Mouse (Mus musculus) kidney, adult 2 months (tissue): ENCODE measurements at regions not wholly inside any gene's neighbourhood (a gene's known extent, or its start where the extent isn't known, plus 50 kb on each side); places are given as distances from the start of the nearest gene placed in this dataset.

Experiments
- CTCF ChIP-seq: fragments of 200-500 bp; conservative IDR thresholded peaks from 2 replicates; pipeline ENCODE4 v1.5.1; 2011; ENCODE audit warnings: low read depth, mild to moderate bottlenecking, control low read depth, low read length, moderate library complexity, mixed read lengths; ENCODE audit not compliant: insufficient read depth, insufficient read length
- POLR2A ChIP-seq: fragments of 200-500 bp; IDR thresholded peaks from one replicate; pipeline ENCODE4 v1.6.1; 2011; ENCODE audit warnings: low read depth, low read length, control low read depth

DNA sequence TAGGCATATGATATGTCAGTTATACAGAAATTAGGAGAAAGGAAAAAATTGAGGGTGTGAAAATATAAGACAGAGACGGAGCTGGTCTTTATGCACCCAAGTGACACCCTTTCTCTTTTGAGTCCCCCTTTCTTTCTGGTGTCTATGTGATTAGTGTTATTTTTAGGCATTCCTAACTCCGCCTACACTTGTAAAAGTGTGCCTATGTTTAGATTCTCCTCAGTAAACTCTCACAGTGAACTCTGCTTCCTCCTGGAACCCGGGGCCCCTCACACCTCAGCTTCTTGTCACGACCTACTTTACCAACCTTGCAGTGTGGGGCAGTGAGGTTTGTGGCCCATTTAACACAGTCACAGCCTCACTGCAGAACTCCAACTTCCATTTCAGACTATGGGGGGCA is 88.0 kb downstream of the Hs3st3b1 start:
- TF ChIP-seq CTCF (no peak), POLR2A (no peak)
